Mouse (Mus musculus) embryonic fibroblast, embryonic 13.5 days (primary cell): ENCODE data around the gene Ryr1.

ENCODE experiments used
- CTCF ChIP-seq: IDR thresholded peaks from 2 replicates; pipeline ENCODE4 v1.5.1; 2011; ENCODE audit warnings: mild to moderate bottlenecking, control low read depth, low read length, moderate library complexity, borderline replicate concordance; ENCODE audit not compliant: insufficient read depth
- POLR2A ChIP-seq: IDR thresholded peaks from 2 replicates; pipeline ENCODE4 v1.6.1; 2011; ENCODE audit warnings: low read depth, mild to moderate bottlenecking, control low read depth, low read length, moderate library complexity

DNA sequence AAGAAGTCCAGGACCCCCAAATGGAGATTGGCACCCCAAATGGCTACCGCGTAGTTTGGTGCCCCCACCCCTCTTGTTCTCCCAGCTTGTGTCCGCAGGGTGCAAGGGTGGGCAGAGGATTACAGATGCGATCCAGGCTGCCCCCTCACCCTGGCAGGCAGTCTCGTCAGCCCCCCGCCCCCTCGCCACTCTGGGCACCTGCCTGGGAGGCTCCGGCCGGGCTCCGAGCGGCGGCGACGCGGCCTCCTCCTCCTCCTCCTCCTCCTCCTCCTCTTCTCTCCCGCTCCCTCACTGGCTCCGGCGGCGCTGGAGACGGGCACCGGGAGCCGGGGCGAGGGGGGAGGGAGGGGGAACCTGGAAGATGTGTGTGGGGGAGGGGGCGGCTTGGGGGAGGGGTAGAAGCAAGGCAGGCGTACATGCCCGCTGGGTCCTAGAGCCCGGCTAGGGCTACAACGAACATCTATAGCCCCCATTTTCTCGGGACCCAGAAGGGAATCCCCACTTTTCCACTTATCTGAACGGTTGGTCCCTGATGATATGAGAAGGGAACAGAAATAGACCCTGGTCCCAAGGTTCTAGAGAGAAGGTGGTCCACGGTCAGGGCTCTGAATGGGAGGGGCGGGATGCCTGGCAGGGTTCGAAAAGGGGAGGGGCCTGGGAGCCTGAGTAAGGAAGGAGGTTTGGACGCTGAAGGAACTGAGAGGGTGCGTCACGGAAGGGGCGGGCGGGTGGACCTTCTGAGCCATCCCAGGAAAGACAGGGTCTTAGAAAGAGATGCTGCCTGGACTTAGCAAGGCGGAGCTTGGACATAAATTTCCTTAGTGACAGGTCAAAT is 44.5 kb upstream of the Ryr1 start:
- TF ChIP-seq CTCF (no peak), POLR2A (no peak)
